Mouse (Mus musculus): ENCODE measurements at regions not wholly inside any gene's neighbourhood (a gene's known extent, or its start where the extent isn't known, plus 50 kb on each side); places are given as distances from the start of the nearest gene placed in this dataset.

DNA sequence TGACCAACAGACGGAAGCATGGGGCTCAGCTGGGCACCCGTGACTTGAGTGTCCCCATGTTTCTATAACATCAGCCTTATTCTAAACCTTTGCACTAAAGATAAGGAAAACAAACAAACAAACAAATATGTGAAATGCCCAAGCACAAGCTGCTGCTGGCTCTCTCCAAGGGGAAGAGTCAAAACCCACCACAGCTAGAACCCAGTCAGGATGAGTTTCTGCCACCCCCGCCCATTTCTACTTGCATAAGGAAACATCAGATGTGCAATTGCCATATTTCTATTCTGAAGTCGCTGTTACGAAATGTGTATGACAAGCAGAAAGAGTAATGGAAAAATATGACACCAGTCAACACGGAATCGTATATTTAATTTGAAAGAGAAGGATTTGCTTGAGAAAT is 107.5 kb upstream of the Qrfpr start:
- H3K9ac ChIP-seq, result no peak overlapping the region
- no peak for TF ChIP-seq CTCF (IDR thresholded peaks at IDR 0.05; ENCODE audit: low read depth)
- no peaks in the 10 kb centered on the region for H3K36me3 ChIP-seq (ENCODE audit: insufficient read depth)
- H3K4me2 ChIP-seq, result no peak overlapping the region
- no peak overlapping the region for H3K4me3 ChIP-seq (ENCODE audit: low read depth, low read length)
- H3K4me1 ChIP-seq (ENCODE audit: insufficient read depth), result no peaks in the 10 kb centered on the region
- no peak overlapping the region for H3K27ac ChIP-seq (ENCODE audit: low read depth)
- no peaks in the 10 kb centered on the region for H3K9me3 ChIP-seq (ENCODE audit: low read depth, low read length)
- no peaks in the 10 kb centered on the region for H3K27me3 ChIP-seq (ENCODE audit: insufficient read depth, low read length)
- no peak for DNase-seq
- whole genome bisulfite sequencing, result 68% methylated on average over 7 of the region's 7 CpGs
- ATAC-seq (ENCODE audit: insufficient read depth), result no peak

DNA sequence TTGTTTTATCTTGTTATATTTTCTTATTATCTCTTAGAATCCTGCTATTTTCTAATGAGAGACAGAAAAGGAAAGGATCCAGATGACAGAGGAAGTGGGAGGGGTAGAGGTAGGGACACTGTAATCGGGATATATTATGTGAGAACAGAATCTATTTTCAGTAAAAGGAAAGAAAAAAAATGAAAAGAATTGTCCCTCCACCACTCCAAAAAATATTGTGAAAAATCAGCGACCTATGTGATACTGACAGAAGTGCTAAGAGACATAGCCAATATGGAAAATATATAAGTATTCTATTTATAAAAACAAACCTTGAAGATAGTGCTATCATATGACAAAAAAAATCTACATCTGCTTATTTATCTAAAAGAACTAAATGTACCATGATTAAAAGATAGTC is 106.8 kb upstream of the Qrfpr start:
- DNase-seq (no peak), ATAC-seq (ENCODE audit: insufficient read depth) (no peak)
- TF ChIP-seq CTCF (IDR thresholded peaks at IDR 0.05; ENCODE audit: low read depth), result no peak
- Histone ChIP-seq H3K27ac (ENCODE audit: low read depth) (no peak overlapping the region), H3K9ac (no peak overlapping the region), H3K4me3 (ENCODE audit: low read depth, low read length) (no peak overlapping the region), H3K27me3 (ENCODE audit: insufficient read depth, low read length) (no peaks in the 10 kb centered on the region), H3K36me3 (ENCODE audit: insufficient read depth) (no peaks in the 10 kb centered on the region), H3K4me1 (ENCODE audit: insufficient read depth) (no peaks in the 10 kb centered on the region), H3K9me3 (ENCODE audit: low read depth, low read length) (no peaks in the 10 kb centered on the region), H3K4me2 (no peak overlapping the region)
- 36% methylated on average over 2 of the region's 2 CpGs for WGBS

DNA sequence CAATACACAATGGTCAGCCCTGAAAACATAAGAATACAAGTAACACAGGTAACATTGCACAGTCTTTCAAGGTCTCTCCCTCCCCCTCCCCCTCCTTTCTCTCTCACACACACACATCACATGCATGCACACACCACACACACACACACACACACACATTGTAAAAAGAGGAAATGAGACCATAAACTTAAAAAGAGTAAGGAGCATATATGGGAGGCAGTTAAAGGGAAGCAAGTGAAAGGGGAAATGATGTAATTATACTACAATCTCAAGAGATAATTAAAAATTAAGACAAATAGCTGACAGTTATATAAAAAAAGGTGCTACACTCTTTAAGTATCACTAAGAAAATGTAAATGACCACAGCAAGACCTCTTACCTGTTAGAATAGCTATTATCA is 96.5 kb upstream of the Qrfpr start:
- ATAC-seq (ENCODE audit: insufficient read depth) (no peak), DNase-seq (no peak)
- Histone ChIP-seq H3K9me3 (ENCODE audit: low read depth, low read length) (no peaks in the 10 kb centered on the region), H3K4me2 (no peak overlapping the region), H3K27ac (ENCODE audit: low read depth) (no peak overlapping the region), H3K4me3 (ENCODE audit: low read depth, low read length) (no peak overlapping the region), H3K4me1 (ENCODE audit: insufficient read depth) (no peaks in the 10 kb centered on the region), H3K36me3 (ENCODE audit: insufficient read depth) (no peaks in the 10 kb centered on the region), H3K27me3 (ENCODE audit: insufficient read depth, low read length) (no peaks in the 10 kb centered on the region), H3K9ac (no peak overlapping the region)
- no peak for TF ChIP-seq CTCF (IDR thresholded peaks at IDR 0.05; ENCODE audit: low read depth)

DNA sequence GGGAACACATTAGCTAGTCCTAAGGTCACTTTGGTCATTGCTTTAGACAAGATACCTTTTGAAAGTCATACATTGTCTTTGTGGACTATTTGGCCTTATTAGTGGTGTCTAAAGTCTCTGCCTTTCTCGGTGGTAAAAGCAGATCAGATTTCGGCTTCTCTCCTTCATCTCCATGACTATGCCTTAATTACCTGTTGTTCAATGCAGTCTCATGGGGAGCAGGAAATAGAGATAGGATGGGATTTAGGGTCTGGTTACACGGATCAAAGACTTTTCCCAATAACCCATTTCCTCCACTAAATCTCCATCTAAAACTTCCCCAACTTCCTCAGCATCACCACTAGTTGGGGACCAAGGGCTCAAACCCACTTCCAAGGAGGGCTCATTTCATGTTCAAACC is 89.2 kb upstream of the Qrfpr start:
- no peaks in the 10 kb centered on the region for H3K9me3 ChIP-seq (ENCODE audit: low read depth, low read length)
- no peak for TF ChIP-seq CTCF (IDR thresholded peaks at IDR 0.05; ENCODE audit: low read depth)
- no peak overlapping the region for H3K27ac ChIP-seq (ENCODE audit: low read depth)
- ATAC-seq (ENCODE audit: insufficient read depth) (no peak), DNase-seq (no peak)
- no peak overlapping the region for H3K4me2 ChIP-seq
- H3K36me3 ChIP-seq (ENCODE audit: insufficient read depth), result no peaks in the 10 kb centered on the region
- H3K27me3 ChIP-seq (ENCODE audit: insufficient read depth, low read length), result no peaks in the 10 kb centered on the region
- H3K9ac ChIP-seq, result no peak overlapping the region
- 17% methylated on average over 3 of the region's 3 CpGs for WGBS
- no peaks in the 10 kb centered on the region for H3K4me1 ChIP-seq (ENCODE audit: insufficient read depth)
- no peak overlapping the region for H3K4me3 ChIP-seq (ENCODE audit: low read depth, low read length)

DNA sequence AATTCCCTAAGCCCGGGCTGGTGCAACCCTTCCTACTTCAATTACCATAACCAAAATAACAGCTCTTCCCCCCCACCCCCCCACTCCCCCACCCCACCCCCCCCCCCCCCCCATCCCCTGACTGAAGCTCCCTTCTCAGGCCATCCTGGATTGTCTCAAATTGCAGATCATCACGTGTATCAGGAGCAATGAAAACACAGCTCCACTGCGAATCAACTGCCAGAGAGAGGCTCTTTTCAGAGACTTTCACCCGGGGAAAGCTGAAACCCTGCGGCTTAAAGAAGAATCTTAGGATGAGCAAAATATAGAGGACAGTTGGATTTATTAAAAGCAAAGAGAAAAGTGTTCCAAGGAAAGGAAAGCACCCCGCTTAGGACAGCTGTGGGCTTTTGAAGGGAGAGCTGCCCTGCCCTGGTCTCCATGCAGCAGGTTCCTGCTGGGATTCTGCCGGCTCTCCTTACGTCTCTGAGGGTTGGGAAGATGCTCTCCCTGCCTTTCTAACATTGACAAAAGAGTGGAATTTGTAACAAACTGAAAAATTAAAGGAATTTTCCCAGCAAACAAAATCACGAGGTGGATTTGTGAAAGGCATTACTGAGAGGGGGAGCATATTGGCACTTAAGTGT is 88.6 kb upstream of the Qrfpr start:
- Histone ChIP-seq H3K9me3 (ENCODE audit: low read depth, low read length) (no peaks in the 10 kb centered on the region), H3K4me1 (ENCODE audit: insufficient read depth) (no peaks in the 10 kb centered on the region), H3K27me3 (ENCODE audit: insufficient read depth, low read length) (no peaks in the 10 kb centered on the region), H3K4me3 (ENCODE audit: low read depth, low read length) (no peak overlapping the region), H3K9ac (no peak overlapping the region), H3K4me2 (no peak overlapping the region), H3K36me3 (ENCODE audit: insufficient read depth) (no peaks in the 10 kb centered on the region), H3K27ac (ENCODE audit: low read depth) (no peak overlapping the region)
- TF ChIP-seq CTCF (IDR thresholded peaks at IDR 0.05; ENCODE audit: low read depth), result no peak
- ATAC-seq (ENCODE audit: insufficient read depth), result no peak
- DNase-seq, result peak; percentile 27
- WGBS, result 3% methylated on average over 9 of the region's 9 CpGs

DNA sequence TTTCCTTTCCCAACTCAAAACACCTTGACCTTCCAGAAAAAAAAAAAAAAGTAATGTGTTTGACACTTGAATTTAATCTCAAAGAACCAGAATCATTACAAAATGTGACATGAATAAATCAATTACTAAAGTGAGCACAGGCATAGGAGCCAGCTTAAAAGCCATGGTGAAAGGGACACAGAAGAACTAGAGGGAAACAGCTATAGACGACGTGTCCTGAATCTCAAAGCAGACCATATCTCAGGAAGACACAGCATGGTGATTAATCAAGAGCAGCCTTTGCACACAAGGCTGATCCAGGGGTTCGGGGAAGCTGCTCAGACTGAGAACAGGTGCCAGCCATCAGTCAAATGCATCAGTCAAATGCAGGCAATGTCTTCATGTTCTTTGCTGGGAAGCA is 74.7 kb upstream of the Qrfpr start:
- no peak overlapping the region for H3K4me3 ChIP-seq (ENCODE audit: low read depth, low read length)
- no peaks in the 10 kb centered on the region for H3K36me3 ChIP-seq (ENCODE audit: insufficient read depth)
- TF ChIP-seq CTCF (IDR thresholded peaks at IDR 0.05; ENCODE audit: low read depth), result no peak
- WGBS, result 39% methylated on average over 3 of the region's 3 CpGs
- no peak overlapping the region for H3K9ac ChIP-seq
- no peak for ATAC-seq (ENCODE audit: insufficient read depth)
- DNase-seq, result no peak
- no peaks in the 10 kb centered on the region for H3K27me3 ChIP-seq (ENCODE audit: insufficient read depth, low read length)
- H3K4me2 ChIP-seq, result no peak overlapping the region
- H3K9me3 ChIP-seq (ENCODE audit: low read depth, low read length), result no peaks in the 10 kb centered on the region
- H3K27ac ChIP-seq (ENCODE audit: low read depth), result no peak overlapping the region
- no peaks in the 10 kb centered on the region for H3K4me1 ChIP-seq (ENCODE audit: insufficient read depth)

DNA sequence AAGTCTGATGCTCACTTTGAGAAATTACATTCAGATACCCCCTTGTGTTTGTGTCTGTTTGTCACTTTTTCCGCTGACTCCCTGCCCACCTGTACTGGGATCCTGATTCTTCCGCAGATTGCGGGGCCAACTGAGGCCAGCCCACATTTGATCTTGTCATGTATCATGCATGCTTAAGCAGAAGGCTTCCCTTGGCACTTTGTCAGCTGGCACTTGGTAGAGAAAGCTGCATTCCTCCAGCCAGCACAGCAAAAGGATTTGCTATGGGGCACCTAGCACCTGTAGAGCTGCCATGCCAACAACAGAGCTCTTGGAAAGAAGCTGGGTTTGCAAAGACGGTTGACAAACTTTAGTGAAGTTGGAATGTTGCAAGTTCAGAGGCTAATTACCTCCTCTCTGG is 69.9 kb upstream of the Qrfpr start:
- ATAC-seq (ENCODE audit: insufficient read depth), result no peak
- WGBS, result 92% methylated on average over 4 of the region's 4 CpGs
- no peak overlapping the region for H3K9ac ChIP-seq
- H3K9me3 ChIP-seq (ENCODE audit: low read depth, low read length), result no peaks in the 10 kb centered on the region
- DNase-seq, result no peak
- H3K4me2 ChIP-seq, result no peak overlapping the region
- H3K27me3 ChIP-seq (ENCODE audit: insufficient read depth, low read length), result no peaks in the 10 kb centered on the region
- no peak for TF ChIP-seq CTCF (IDR thresholded peaks at IDR 0.05; ENCODE audit: low read depth)
- H3K36me3 ChIP-seq (ENCODE audit: insufficient read depth), result no peaks in the 10 kb centered on the region
- H3K4me3 ChIP-seq (ENCODE audit: low read depth, low read length), result no peak overlapping the region
- no peak overlapping the region for H3K27ac ChIP-seq (ENCODE audit: low read depth)
- no peaks in the 10 kb centered on the region for H3K4me1 ChIP-seq (ENCODE audit: insufficient read depth)

DNA sequence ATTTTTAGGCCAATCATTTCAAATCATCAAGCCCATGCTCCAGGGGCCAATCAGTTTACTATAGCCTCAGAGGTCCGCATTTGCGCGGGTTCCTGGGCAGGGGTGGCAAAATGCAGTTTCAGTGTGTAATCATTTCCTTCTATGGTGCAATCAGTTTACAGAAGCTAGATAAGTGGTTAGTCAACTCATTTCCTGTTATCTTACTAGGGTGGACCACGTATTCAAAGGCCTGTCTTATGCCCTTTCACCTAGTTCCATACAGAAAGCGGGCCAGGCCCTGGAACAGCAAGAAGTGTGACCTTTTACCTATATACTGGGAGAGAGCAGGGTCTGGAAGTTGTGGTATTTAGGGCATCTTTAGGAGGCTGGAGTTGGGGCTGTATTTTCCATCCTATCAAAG is 62.0 kb upstream of the Qrfpr start:
- no peaks in the 10 kb centered on the region for H3K9me3 ChIP-seq (ENCODE audit: low read depth, low read length)
- no peak for TF ChIP-seq CTCF (IDR thresholded peaks at IDR 0.05; ENCODE audit: low read depth)
- H3K4me1 ChIP-seq (ENCODE audit: insufficient read depth), result no peaks in the 10 kb centered on the region
- ATAC-seq (ENCODE audit: insufficient read depth) (no peak), DNase-seq (no peak)
- H3K27me3 ChIP-seq (ENCODE audit: insufficient read depth, low read length), result no peaks in the 10 kb centered on the region
- H3K9ac ChIP-seq, result no peak overlapping the region
- H3K4me2 ChIP-seq, result no peak overlapping the region
- H3K27ac ChIP-seq (ENCODE audit: low read depth), result no peak overlapping the region
- no peaks in the 10 kb centered on the region for H3K36me3 ChIP-seq (ENCODE audit: insufficient read depth)
- WGBS, result 70% methylated on average over 5 of the region's 5 CpGs
- no peak overlapping the region for H3K4me3 ChIP-seq (ENCODE audit: low read depth, low read length)

Measured in lung, embryonic 14.5 days (tissue).